Mouse (Mus musculus): ENCODE data around the gene Mmp15. TPM values are rescaled to one million over a fixed set of nuclear protein-coding genes. Genes with fewer than 3 reads are reported as not detected.
"Not testable (repeated sequence)": the region's sequence is repeated elsewhere in the genome, so short reads cannot be mapped to it uniquely, and the experiment has no call there.

The Mmp15 gene
- polyA plus RNA-seq, 1 experiment from 2014 or later, result 30.1 TPM

DNA sequence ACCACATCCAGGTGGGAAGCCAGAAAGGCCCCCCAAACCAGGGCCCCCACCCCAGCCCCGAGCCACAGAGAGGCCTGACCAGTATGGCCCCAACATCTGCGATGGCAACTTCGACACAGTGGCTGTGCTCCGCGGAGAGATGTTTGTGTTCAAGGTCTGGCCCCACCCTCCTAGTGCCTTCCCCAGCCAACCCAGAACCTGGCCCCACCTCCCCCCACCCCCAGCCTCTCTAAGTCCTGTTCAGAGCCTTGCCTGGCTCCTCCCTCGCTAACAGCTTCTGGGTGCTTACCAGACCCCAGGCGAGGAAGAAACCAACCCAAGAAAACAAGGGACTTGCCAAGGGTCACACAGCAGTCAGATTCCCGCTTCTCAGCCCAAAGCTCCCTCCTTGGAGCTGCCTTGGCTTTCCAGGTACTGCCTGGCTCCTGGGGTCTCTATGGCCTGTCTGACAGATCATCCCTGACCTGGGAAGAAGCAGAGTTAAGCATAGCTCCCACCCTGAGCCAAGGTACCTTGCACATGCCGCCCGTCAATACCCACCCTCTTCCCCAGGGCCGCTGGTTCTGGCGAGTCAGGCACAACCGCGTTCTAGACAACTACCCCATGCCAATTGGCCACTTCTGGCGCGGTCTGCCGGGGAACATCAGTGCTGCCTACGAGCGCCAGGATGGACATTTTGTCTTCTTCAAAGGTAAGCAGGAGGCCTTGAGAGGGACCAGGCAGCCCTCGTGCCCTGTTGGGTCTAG lies 17.7 kb downstream of the Mmp15 start:
- 0 out of 2 replicates have a peak overlapping the region, but pooled peaks have one; percentile 35 for H3K9ac ChIP-seq (ENCODE audit: low read length)
- peaks cover 46% of the 10 kb centered on the region for H3K4me1 ChIP-seq (ENCODE audit: control insufficient read depth, insufficient read depth, low read length)
- WGBS, result 53% methylated on average over 20 of the region's 20 CpGs
- H3K36me3 ChIP-seq (ENCODE audit: control insufficient read depth, insufficient read depth), result peaks cover 27% of the 10 kb centered on the region
- no peak overlapping the region; the same call in 1 of the 2 replicates for H3K4me3 ChIP-seq (ENCODE audit: low read length)
- peak overlapping the region; percentile 34 for H3K4me2 ChIP-seq (ENCODE audit: low read depth, low read length)
- no peaks in the 10 kb centered on the region for H3K27me3 ChIP-seq (ENCODE audit: control insufficient read depth, insufficient read depth, low read length)
- H3K9me3 ChIP-seq (replicated peaks; ENCODE audit: control insufficient read depth, low read length), result no peaks in the 10 kb centered on the region
- no peak overlapping the region for H3K27ac ChIP-seq (ENCODE audit: low read length)
- peak; percentile 34; the same call in 1 of the 2 replicates for ATAC-seq (replicated peaks; ENCODE audit: extremely low read depth, insufficient read depth, low FRiP score)

DNA sequence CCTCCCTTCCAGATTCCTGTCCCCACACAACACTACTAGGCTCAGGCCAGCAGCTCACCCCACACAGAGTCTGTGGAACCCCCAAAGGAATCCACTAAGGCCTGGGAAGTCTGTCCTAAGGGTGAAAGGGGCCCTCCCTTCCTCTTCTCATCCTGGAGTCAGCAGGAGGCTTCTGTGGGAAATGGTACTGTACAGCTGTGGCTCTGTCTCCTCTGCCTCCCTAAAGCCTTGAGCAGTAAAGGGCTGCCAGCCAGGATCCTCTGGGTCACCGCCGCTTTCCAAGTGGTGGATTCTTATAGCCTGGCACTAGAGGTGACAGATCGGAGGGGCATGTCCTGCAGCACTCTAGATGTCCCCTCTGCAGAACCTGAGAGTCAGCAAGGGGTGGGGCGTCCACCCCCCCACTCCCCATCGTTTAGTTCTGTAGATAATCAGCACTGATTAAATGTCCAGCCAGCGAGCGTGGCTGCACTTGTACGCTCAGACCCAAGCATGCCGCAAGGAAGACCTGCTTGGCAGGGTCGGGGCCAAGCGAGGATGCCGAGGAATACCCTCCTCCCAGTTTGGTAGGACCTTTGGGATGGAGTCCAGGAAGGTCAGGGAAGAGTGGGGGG lies 21.4 kb downstream of the Mmp15 start:
- Histone ChIP-seq H3K4me1 (ENCODE audit: control insufficient read depth, insufficient read depth, low read length) (peaks cover 39% of the 10 kb centered on the region), H3K27me3 (ENCODE audit: control insufficient read depth, insufficient read depth, low read length) (no peaks in the 10 kb centered on the region), H3K9ac (ENCODE audit: low read length) (0 out of 2 replicates have a peak overlapping the region, but pooled peaks have one; percentile 1), H3K9me3 (replicated peaks; ENCODE audit: control insufficient read depth, low read length) (no peaks in the 10 kb centered on the region), H3K27ac (ENCODE audit: low read length) (peak overlapping the region; percentile 39; the same call in 1 of the 2 replicates), H3K36me3 (ENCODE audit: control insufficient read depth, insufficient read depth) (peaks cover 21% of the 10 kb centered on the region), H3K4me3 (ENCODE audit: low read length) (no peak overlapping the region), H3K4me2 (ENCODE audit: low read depth, low read length) (no peak overlapping the region)
- WGBS, result 52% methylated on average over 12 of the region's 12 CpGs
- ATAC-seq (replicated peaks; ENCODE audit: extremely low read depth, insufficient read depth, low FRiP score), result no peak

DNA sequence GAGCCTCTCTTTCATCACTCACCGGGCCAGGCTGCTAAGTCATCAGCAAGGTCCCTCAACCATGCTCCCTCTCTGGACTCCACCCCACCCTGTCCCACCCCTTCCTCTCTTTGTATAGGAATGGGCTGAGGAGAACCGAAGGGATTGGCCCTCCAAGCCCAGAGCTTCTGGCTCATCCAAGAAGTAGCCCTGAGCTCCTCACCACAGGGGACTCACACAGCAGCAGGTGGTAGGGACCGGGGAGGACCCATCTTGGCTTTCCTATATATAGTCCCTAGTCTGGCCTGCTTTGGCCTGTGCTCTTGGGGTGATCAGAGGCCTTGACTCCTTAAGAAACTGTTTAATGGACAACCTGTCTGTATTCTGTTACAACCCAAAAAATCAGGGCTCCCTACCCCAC lies 22.4 kb downstream of the Mmp15 start:
- no peak for ATAC-seq (replicated peaks; ENCODE audit: extremely low read depth, insufficient read depth, low FRiP score)
- H3K27ac ChIP-seq (ENCODE audit: low read length), result peak overlapping the region; percentile 27; the same call in 1 of the 2 replicates
- H3K9me3 ChIP-seq (replicated peaks; ENCODE audit: control insufficient read depth, low read length), result no peaks in the 10 kb centered on the region
- H3K36me3 ChIP-seq (ENCODE audit: control insufficient read depth, insufficient read depth), result peaks cover 12% of the 10 kb centered on the region
- 73% methylated on average over 3 of the region's 3 CpGs for WGBS
- no peak overlapping the region for H3K4me2 ChIP-seq (ENCODE audit: low read depth, low read length)
- no peak overlapping the region for H3K4me3 ChIP-seq (ENCODE audit: low read length)
- no peaks in the 10 kb centered on the region for H3K27me3 ChIP-seq (ENCODE audit: control insufficient read depth, insufficient read depth, low read length)
- H3K4me1 ChIP-seq (ENCODE audit: control insufficient read depth, insufficient read depth, low read length), result peaks cover 32% of the 10 kb centered on the region
- no peak overlapping the region for H3K9ac ChIP-seq (ENCODE audit: low read length)

DNA sequence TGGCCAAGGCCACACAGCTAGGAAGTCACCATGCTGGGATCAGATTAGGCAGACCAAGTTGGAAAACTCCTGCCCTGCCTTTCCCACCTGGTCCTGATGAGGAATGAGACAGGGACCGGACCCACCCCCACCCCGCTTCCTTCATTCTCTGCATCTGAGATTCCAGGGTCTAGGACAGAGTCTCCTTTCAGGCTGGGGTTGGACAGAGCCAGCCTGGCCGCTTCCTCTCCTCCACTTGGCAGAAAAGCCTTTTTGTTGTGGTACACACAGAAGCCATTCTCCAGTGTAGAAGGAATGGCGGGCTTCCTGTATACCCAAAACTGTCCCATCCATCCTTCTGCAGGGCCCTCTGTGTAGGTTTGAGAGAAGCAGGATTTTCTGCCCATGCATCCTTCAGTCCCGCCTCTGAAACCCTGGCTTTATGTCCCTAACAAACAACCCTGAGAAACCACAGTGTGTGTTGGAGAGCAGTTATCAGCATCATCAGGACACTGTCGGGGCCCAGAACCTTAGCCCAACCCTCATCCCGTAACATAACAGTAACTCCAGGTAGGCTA lies 23.4 kb downstream of the Mmp15 start:
- whole genome bisulfite sequencing, result 75% methylated on average over 7 of the region's 7 CpGs
- Histone ChIP-seq H3K27ac (ENCODE audit: low read length) (0 out of 2 replicates have a peak overlapping the region, but pooled peaks have one; percentile 13), H3K4me1 (ENCODE audit: control insufficient read depth, insufficient read depth, low read length) (peaks cover 30% of the 10 kb centered on the region), H3K9ac (ENCODE audit: low read length) (no peak overlapping the region), H3K36me3 (ENCODE audit: control insufficient read depth, insufficient read depth) (peaks cover 7% of the 10 kb centered on the region), H3K4me3 (ENCODE audit: low read length) (no peak overlapping the region), H3K27me3 (ENCODE audit: control insufficient read depth, insufficient read depth, low read length) (no peaks in the 10 kb centered on the region), H3K9me3 (replicated peaks; ENCODE audit: control insufficient read depth, low read length) (no peaks in the 10 kb centered on the region), H3K4me2 (ENCODE audit: low read depth, low read length) (no peak overlapping the region)
- ATAC-seq (replicated peaks; ENCODE audit: extremely low read depth, insufficient read depth, low FRiP score), result no peak

DNA sequence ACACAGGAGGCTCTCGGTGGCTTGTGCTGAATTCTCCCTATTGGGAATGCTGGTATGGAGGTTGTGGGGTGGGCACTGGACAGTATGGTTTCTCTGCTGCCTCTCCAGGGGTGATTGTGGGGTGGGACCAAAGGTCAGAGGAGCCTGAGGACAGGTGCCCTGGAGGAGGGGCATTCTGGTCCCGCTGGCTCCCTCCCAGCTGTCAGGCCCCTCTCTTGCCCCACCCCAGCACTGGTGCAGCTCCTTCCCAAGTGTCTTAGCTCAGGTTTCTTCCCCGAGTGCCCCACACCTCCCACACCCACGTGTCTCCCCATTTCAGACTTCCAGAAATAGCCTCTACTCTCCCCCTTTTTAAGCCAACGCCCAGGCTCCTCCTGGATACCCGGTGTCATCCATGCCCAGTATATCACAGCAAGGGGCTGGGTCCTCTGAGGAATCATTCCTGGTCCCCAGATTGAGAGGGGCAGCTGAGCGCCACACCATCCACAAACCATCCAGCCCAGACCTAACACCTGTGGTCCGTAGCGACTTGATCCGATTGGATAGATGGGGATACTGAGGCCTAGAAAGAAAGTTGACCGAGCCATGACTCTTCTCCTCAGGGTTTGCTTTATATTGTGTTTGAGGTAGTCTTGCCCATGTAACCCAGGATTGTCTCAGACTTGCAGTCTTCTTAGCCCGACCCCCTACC lies 24.4 kb downstream of the Mmp15 start:
- Histone ChIP-seq H3K36me3 (ENCODE audit: control insufficient read depth, insufficient read depth) (peaks cover 7% of the 10 kb centered on the region), H3K9ac (ENCODE audit: low read length) (0 out of 2 replicates have a peak overlapping the region, but pooled peaks have one; percentile 6), H3K9me3 (replicated peaks; ENCODE audit: control insufficient read depth, low read length) (no peaks in the 10 kb centered on the region), H3K27ac (ENCODE audit: low read length) (no peak overlapping the region; the same call in 1 of the 2 replicates), H3K4me1 (ENCODE audit: control insufficient read depth, insufficient read depth, low read length) (peaks cover 30% of the 10 kb centered on the region), H3K27me3 (ENCODE audit: control insufficient read depth, insufficient read depth, low read length) (no peaks in the 10 kb centered on the region), H3K4me3 (ENCODE audit: low read length) (no peak overlapping the region), H3K4me2 (ENCODE audit: low read depth, low read length) (no peak overlapping the region)
- ATAC-seq (replicated peaks; ENCODE audit: extremely low read depth, insufficient read depth, low FRiP score), result no peak
- 70% methylated on average over 12 of the region's 12 CpGs for WGBS

DNA sequence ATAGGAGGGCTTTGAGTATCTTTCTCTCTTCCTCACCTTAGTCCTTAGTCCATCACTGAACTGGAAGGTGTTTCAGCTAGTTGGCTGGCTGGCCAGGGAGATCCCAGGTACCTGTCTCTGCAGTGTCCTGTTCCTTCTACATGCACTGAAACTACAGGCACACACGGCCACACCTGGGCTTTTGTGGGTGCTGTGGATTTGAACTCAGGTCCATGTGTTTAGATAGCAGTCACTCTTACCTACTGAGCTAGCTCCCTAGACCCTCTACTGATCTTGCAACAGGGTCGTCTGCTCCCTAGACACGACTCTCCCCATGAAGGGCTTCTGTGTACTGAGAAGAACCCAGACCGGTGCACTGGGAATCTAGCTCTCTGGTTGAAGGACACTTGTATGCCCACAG lies 25.0 kb downstream of the Mmp15 start:
- Histone ChIP-seq H3K4me3 (ENCODE audit: low read length) (no peak overlapping the region), H3K9ac (ENCODE audit: low read length) (no peak overlapping the region), H3K27ac (ENCODE audit: low read length) (peak overlapping the region; percentile 80), H3K4me1 (ENCODE audit: control insufficient read depth, insufficient read depth, low read length) (peaks cover 30% of the 10 kb centered on the region), H3K36me3 (ENCODE audit: control insufficient read depth, insufficient read depth) (peaks cover 5% of the 10 kb centered on the region), H3K27me3 (ENCODE audit: control insufficient read depth, insufficient read depth, low read length) (no peaks in the 10 kb centered on the region), H3K4me2 (ENCODE audit: low read depth, low read length) (no peak overlapping the region), H3K9me3 (replicated peaks; ENCODE audit: control insufficient read depth, low read length) (no peaks in the 10 kb centered on the region)
- 54% methylated on average over 4 of the region's 4 CpGs for WGBS
- ATAC-seq (replicated peaks; ENCODE audit: extremely low read depth, insufficient read depth, low FRiP score), result no peak

DNA sequence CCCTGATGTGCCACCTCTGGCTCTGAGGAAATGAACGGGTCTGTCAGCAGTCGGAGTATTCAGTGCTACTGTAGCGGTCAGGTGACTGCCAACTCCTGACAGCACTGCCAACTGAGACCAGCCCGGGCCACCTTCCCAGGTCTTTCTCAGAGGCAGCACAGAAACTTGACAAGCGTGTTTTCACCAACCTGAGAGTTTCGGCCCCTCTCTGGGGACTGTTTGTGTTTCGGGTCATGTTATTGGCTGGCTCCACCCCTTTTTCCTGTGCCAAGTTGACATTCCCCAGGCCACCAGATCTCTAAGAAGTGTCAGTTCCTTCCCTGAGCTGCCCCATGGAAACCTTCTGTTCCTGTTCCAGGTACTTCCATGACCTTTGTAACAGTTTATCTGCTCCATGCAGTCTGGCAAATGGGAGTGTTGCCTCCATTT lies 25.8 kb downstream of the Mmp15 start:
- peak overlapping the region; percentile 38 for H3K4me2 ChIP-seq (ENCODE audit: low read depth, low read length)
- no peaks in the 10 kb centered on the region for H3K9me3 ChIP-seq (replicated peaks; ENCODE audit: control insufficient read depth, low read length)
- peaks cover 26% of the 10 kb centered on the region for H3K4me1 ChIP-seq (ENCODE audit: control insufficient read depth, insufficient read depth, low read length)
- peak overlapping the region; percentile 80 for H3K27ac ChIP-seq (ENCODE audit: low read length)
- H3K4me3 ChIP-seq (ENCODE audit: low read length), result no peak overlapping the region
- H3K36me3 ChIP-seq (ENCODE audit: control insufficient read depth, insufficient read depth), result peaks cover 1% of the 10 kb centered on the region
- ATAC-seq (replicated peaks; ENCODE audit: extremely low read depth, insufficient read depth, low FRiP score), result peak; percentile 74
- WGBS, result 9% methylated on average over 7 of the region's 7 CpGs
- no peaks in the 10 kb centered on the region for H3K27me3 ChIP-seq (ENCODE audit: control insufficient read depth, insufficient read depth, low read length)
- H3K9ac ChIP-seq (ENCODE audit: low read length), result peak overlapping the region; percentile 49

DNA sequence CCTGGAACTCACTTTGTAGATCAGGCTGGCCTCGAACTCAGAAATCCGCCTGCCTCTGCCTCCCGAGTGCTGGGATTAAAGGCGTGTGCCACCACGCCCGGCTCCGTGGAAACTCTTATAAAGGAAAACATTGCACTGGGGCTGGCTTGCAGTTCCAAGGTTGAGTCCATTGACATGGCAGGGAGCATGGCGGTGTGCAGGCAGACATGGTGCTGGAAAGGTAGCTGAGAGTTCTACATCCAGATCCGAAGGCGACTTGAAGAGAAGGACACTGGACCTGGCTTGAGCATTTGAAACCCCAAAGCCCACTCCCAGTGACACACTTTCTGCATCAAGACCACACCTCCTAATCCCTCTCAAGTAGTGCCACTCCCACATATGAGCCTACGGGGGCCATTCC lies 26.9 kb downstream of the Mmp15 start:
- H3K9me3 ChIP-seq (replicated peaks; ENCODE audit: control insufficient read depth, low read length); H3K36me3 ChIP-seq (ENCODE audit: control insufficient read depth, insufficient read depth); H3K27ac ChIP-seq (ENCODE audit: low read length); H3K4me2 ChIP-seq (ENCODE audit: low read depth, low read length); H3K4me3 ChIP-seq (ENCODE audit: low read length); ATAC-seq (replicated peaks; ENCODE audit: extremely low read depth, insufficient read depth, low FRiP score); H3K9ac ChIP-seq (ENCODE audit: low read length); H3K27me3 ChIP-seq (ENCODE audit: control insufficient read depth, insufficient read depth, low read length): not testable (repeated sequence)
- WGBS, result 96% methylated on average over 11 of the region's 11 CpGs
- peaks cover 15% of the 10 kb centered on the region for H3K4me1 ChIP-seq (ENCODE audit: control insufficient read depth, insufficient read depth, low read length)

All from heart, embryonic 16.5 days (tissue).